Mouse (Mus musculus) duodenum, adult 2 months (tissue): ENCODE measurements around the gene Tmem202. TPM values are rescaled to one million over a fixed set of nuclear protein-coding genes. Genes with fewer than 3 reads are reported as not detected.

Experiments
- polyA plus RNA-seq: library from polyadenylated mRNA; depleted of rRNA; stranded (reverse); fragments of >200 nt; gene quantifications from 2 replicates; pipeline ENCODE4 v1.2.3, GENCODE M21; 2012; ENCODE audit warnings: low replicate concordance; rRNA removed

Gene Tmem202
- polyA plus RNA-seq = not detected in 2 replicates

GRCm38 (mm10) chr9:59539441-59540137 is at the start of gene Tmem202, which contains the start of gene Hexa:
Gene Tmem202 (minus strand): TSS chr9:59539847.
Gene Hexa (plus strand): TSS chr9:59539540.

GRCm38 (mm10) chr9:59577844-59578504 is 38.3 kb upstream of the Tmem202 start, which contains the start of gene Celf6:
Gene Celf6 (plus strand): TSS chr9:59577917.

GRCm38 (mm10) chr9:59486549-59487065 is 53.0 kb downstream of the Tmem202 start, which contains the start of gene Arih1:
Gene Arih1 (minus strand): TSS chr9:59486618.

Other genes starting within 250 kb of the Tmem202 start
- gene Adpgk, start 248.3 kb downstream of the Tmem202 start, polyA plus RNA-seq = 6.2 and 10.4 TPM in 2 replicates
- gene Bbs4, start 186.3 kb downstream of the Tmem202 start, polyA plus RNA-seq = 0.23 and 0.90 TPM in 2 replicates
- gene Arih1, start 53.2 kb downstream of the Tmem202 start, polyA plus RNA-seq = 3.9 and 7.9 TPM in 2 replicates
- 61.5 and 76.2 TPM in 2 replicates for gene Hexa, start 307 bp downstream of the Tmem202 start, polyA plus RNA-seq
- 0.97 and 0.98 TPM in 2 replicates for gene Celf6, start 38.1 kb upstream of the Tmem202 start, polyA plus RNA-seq
- 4.0 and 5.6 TPM in 2 replicates for gene Parp6, start 77.4 kb upstream of the Tmem202 start, polyA plus RNA-seq
- gene Pkm, start 116.5 kb upstream of the Tmem202 start, polyA plus RNA-seq = 1,340 and 1,514 TPM in 2 replicates
- 6.7 and 7.3 TPM in 2 replicates for gene Gramd2, start 140.3 kb upstream of the Tmem202 start, polyA plus RNA-seq
- 0.49 and 1.00 TPM in 2 replicates for gene Senp8, start 210.9 kb upstream of the Tmem202 start, polyA plus RNA-seq
- gene Myo9a, start 211.0 kb upstream of the Tmem202 start, polyA plus RNA-seq = 0.08 and 0.20 TPM in 2 replicates